Mouse (Mus musculus) erythroblast, adult 5-6 weeks (primary cell): ENCODE results near the gene Chd9. TPM values are rescaled to one million over a fixed set of nuclear protein-coding genes. Genes with fewer than 3 reads are reported as not detected.
A peak's percentile ranks its signal among the peaks of the same experiment; 100 is the strongest.

Experiments used
- ATAC-seq: replicated peaks from 2 replicates; pipeline ENCODE4 v1.8.0; 2016; ENCODE audit warnings: moderate number of reproducible peaks, mild to moderate bottlenecking, moderate TSS enrichment, inconsistent platforms; ENCODE audit not compliant: poor library complexity, low FRiP score, severe bottlenecking
- total RNA-seq, 2 experiments: library from RNA; stranded (forward) in 1 of 2; stranded (reverse) in 1 of 2; fragments of 150-400 nt in 1 of 2; fragments of 200-764, 138-1000 nt in 1 of 2; gene quantifications; 2 replicates each; pipeline versions ENCODE4 v1.2.3 to v1.2.4; 2015 to 2017; ENCODE audit warnings: low replicate concordance in 2 of 2

Chd9 gene
- total RNA-seq, 2 experiments from 2014 or later: 47.5 to 49.6 TPM

DNA sequence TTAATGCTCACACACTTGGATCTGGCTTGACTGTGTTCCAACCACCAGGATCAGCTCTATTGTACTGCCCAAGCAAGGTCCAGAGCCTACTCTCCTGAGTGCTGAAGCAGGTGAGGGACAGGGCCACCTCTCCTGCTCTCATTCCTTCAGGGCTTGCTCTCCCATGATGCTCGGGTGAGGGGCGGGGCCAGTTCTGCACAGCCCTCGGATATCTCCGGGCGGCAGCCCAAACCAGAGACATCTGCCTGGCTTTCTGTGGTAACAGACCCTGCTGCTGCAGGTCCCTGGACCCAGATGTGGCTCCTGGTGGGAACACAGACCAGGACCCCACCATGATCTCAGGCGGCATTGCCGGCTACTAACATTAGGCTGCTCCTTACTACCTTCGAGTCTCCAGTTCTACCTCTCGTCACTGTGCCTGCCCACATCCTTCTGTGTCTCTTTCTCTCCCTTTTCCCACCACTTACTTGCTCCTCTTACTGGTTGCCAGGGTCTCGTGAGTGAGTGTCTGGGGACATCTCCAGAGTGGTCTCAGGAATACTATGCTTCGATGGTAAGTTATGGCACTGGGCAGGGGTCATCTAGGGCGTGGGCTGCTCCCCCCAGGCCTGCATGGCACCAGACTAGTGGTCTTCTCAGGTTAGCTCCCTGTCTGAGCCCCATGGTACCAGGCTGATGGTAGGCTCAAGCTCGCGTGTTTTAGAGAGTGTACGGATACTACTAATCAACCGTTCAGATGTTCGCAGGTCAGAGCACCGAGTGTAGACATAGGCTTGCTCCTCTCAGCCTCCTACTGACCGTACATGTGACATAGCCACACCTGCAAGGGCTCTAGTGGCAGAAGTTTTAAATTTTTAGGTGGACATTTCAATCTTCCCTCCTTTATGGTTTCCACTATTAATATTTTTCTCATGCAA is 232.7 kb downstream of the Chd9 start:
- peak; percentile 87 for ATAC-seq

DNA sequence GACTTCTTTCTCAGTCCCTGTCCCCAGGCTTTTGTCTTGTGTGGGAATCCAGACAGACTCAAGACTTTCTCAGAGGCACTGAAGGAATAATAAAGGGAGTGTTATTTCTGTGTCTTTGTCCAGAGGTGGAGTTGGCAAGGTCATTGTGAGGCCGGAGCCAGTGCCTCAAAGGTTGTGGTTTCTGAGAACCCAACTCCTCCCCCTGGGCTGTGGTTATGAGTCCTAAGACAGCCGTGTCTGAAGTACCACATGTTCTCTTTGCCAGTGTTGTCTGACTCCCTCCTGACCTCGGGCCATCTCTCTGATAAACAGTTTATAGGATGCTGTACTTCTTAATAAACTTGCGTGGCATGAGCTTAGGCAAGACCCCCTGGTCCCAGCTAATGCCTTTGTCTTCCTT is 237.0 kb downstream of the Chd9 start:
- ATAC-seq: no peak

DNA sequence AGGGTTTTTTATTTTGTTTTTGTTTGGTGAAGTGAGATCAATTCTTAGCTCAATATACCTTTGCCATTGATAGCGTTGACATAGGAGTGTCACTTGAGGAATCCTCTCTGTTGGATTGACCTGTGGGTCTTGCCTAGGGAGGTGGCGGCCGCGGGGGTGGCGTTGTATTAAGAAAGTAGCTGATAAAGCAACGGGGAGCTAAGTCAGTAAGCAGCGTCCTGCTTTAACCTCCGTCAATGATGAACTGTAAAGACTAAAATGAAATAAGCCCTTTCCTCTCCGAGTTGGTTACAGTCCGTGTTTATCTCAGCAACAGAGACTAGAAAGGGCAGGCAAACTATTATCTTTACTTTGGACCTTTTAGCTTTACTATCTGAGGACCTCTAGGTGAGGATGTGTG is 241.3 kb downstream of the Chd9 start:
- ATAC-seq: peak; percentile 33

DNA sequence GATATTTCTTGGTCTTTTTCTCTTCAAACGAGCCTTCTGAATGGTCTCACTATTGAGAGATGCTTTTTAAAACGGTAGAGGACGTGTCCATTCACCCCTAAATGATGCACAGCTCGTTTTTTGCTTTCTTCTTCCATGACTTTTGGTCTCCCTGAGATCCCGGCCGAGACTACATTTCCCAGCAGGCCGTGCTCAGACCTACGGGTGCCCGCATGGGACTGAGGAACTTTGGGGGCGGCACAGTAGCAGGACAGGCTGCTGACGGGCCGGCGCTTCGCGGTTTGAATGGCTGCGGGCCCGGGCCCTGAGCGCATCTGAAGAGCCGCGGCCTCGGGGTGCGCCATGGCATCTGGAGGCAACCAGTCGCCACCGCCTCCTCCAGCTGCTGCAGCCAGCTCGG is 241.7 kb downstream of the Chd9 start, which contains the start of gene Rbl2:
TSS of gene Rbl2 (plus strand) at position 224 of the 400 bp plus-strand sequence.
- ATAC-seq: peak; percentile 90

DNA sequence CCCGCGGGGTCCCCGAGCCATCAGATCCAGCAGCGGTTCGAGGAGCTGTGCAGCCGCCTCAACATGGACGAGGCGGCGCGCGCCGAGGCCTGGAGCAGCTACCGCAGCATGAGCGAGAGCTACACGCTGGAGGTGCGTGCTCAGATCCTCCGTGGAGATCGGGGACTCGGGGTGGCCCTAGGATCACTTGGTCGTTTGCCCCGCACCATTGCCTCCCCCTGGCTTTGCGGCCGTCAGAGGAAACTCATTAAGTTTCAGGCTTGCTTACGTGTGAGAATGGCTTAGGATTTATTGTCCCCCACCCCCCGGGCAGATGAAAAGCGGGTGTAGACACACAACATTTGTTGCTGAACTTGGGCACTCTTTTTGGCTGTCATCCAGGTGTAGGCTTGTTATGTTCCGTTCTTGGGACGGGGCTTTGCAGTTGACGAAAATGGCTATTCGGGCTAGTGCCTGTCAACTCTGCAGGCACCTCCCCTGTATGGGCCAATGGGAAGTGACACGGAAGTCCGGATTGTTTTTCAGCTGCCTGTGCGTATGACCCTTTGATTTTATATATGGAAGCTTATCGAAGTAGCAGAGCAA is 242.2 kb downstream of the Chd9 start:
- ATAC-seq: peak; percentile 81

DNA sequence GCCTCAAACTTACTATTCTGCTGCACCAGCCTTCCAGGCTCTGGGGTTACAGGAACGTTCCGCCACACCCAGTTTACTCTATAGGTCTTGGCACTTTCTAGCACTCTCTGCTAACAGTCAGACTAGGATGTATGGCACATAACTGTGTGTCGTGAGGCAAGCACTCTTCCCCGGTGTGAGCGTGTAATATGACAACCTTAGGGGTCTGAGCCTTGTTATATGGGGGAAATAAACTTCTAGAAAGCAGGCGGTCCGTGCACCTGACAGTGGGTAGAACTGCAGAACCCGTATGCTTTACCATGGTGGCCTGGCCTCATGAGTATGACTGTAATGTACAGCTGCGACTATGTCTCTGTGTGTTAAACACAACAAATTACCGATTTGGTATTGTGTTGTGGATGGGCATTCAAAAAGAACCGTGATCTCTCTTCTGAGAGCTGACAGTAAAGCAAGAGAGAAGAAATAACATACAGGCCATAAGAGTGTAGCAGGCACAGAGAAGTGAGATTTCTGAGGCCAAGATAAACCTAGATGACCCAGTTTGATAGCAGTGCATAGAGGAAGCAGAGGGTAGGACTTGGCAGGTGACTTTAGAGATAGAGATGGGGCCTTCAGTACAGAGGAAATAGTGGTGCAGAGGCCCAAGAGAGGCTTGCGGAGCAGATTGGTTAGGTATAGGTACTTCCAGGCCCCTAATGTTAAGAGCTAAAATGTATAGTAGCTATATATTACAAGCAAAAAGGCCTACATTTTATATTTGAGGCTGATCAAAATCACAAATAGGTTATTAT is 249.1 kb downstream of the Chd9 start:
- ATAC-seq: no peak

DNA sequence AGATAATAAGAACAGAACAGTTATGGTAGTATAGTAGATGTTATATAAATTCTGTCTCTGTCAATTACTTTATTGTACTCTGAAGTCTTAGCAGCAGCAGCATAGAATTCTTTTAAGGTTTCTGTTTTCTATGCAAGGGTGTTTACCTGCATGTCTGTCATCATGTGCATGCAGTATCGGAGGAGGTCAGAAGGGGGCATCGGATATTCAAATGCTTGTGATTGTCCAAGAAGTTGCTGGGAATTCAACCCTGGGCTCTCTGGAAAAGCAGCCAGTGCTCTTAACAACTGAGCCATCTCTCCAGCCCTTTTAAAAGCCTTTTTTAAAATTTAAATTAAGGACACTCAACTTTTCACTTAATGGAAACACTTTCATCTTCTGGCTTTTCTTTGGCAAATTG is 251.5 kb downstream of the Chd9 start:
- no peak for ATAC-seq

DNA sequence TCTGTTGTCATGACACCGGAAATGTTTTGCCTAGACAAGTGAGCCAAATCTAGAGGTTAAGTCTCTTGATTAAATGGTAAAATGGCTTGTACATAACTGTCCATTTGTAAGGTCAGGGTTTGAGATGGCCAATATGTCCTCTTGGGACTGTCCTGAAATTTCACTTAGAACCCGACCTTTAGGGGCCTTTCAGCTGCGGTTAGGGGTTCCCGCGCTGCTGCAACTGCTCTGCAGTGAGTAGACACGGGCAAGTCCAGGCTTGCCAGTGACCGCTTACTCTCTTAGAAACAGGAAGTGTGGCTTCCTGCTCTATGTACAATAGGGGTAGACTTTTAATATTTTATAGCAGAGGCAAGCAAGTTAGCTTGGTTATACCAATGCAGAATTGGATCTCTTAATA is 253.8 kb downstream of the Chd9 start:
- no peak for ATAC-seq

DNA sequence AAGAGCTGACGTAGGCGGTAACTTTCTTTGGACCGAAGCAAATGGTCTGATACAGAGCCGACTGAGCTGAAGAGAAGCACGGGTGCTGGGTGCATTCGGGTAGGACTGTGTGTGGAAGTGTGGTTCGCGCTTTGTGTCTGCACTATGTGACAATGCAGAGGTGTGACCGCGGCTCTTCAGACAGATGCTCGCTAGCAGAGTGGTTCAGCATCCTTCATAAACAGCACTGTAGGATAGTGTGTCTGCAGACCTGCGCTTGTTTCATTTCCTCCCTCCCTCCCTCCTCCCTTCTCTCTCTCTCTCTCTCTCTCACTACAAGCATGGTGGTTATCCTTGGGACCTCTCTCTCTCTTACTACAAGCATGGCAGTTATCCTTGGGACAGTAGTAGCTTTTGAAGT is 254.3 kb downstream of the Chd9 start:
- ATAC-seq: no peak

DNA sequence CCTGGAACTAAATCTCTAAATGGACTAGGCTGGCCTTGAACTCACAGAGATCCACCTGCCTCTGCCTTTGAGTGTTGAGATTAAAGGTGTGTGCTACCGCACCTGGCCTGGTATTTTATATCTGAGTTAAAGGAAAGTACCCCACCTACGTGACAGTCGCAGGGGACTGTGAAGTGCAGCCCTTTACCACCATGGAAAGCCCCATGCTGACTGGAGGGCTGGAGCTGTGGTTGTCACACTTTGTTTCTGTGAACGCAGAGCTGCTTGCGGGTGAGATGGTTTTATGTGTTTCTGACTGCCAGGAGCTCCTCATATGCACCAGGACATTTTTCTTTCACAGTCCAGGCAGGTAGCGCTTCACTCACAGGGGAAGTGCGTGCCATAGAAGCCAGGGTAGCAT is 260.3 kb downstream of the Chd9 start:
- ATAC-seq: no peak

DNA sequence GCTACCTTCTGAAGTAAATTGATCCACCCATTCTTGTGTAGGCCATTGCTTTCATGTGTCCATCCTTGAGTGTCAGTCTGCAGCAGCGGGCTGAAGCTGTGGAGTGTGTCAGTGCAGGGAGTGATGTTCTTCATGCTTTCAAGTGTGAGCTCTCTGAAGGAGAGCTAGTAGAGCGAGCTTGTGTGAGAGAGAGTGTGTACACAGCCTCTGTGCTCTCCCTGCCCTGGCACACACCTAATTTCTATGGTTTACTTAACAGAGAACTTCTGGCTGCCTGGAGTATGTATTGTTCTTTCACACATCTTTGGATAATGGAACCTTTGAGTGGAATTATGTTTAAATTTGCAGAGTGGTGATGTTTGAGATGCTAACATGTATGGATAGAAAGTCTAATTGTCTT is 261.4 kb downstream of the Chd9 start:
- ATAC-seq: no peak

DNA sequence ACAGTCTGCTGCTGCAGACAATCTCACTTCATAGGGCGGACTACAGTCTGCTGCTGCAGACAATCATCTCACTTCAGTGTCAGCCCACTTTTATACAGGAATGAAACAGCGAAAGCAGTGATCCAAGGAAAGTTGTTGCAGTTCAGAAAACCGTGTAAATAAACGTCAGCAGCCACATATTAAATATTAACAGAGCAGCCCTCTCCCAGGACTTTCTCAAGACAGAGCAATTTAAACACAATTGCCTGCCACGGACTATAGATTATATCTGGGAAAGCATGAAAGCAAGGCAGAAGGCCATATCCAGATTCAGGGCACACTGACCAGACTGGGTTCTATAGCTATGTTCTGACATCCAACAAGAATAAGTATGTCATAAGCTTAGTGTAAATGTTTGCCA is 266.0 kb downstream of the Chd9 start:
- no peak for ATAC-seq

DNA sequence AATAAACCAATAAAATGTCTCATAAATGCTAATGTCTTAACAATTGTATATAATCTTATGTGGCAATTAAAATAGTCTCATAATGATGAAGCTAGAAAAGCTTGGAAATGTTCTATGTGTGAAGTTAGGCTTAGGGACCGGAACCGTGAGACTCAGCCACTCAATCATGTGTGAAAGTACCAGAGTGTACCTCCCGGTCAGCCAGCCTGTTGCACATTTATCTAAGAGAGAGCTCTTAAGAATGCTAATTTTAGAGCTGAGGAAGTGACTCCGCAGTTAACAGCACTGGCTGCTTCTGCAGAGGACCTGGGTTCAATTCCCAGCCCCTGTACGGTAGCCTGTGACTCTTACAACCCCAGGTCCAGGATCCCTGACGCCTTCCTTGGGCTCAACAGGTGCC is 270.0 kb downstream of the Chd9 start:
- no peak for ATAC-seq

Other genes with a start within 250 kb of the Chd9 start
- gene Gm19935, start 11.0 kb upstream of the Chd9 start, total RNA-seq (2015; ENCODE audit: low replicate concordance): not detected in 2 replicates
- not detected in 2 replicates for gene Gm19935, start 11.0 kb upstream of the Chd9 start, total RNA-seq (2017; ENCODE audit: low replicate concordance)
- gene Rbl2, start 241.7 kb downstream of the Chd9 start, total RNA-seq (2015; ENCODE audit: low replicate concordance): 19.4 and 25.3 TPM in 2 replicates
- 26.7 and 34.3 TPM in 2 replicates for gene Rbl2, start 241.7 kb downstream of the Chd9 start, total RNA-seq (2017; ENCODE audit: low replicate concordance)